Mouse (Mus musculus) thymus, postnatal 36 days (tissue): Measurements from ENCODE around the gene Bbip1.
"Not testable (repeated sequence)": the region's sequence is repeated elsewhere in the genome, so short reads cannot be mapped to it uniquely, and the experiment has no call there.

ENCODE experiments used
- DNase-seq, 2 experiments: peaks; one replicate each; pipeline ENCODE4 v3.0.0; 2022; ENCODE audit warnings: mixed read lengths in 2 of 2

Gene Bbip1

DNA sequence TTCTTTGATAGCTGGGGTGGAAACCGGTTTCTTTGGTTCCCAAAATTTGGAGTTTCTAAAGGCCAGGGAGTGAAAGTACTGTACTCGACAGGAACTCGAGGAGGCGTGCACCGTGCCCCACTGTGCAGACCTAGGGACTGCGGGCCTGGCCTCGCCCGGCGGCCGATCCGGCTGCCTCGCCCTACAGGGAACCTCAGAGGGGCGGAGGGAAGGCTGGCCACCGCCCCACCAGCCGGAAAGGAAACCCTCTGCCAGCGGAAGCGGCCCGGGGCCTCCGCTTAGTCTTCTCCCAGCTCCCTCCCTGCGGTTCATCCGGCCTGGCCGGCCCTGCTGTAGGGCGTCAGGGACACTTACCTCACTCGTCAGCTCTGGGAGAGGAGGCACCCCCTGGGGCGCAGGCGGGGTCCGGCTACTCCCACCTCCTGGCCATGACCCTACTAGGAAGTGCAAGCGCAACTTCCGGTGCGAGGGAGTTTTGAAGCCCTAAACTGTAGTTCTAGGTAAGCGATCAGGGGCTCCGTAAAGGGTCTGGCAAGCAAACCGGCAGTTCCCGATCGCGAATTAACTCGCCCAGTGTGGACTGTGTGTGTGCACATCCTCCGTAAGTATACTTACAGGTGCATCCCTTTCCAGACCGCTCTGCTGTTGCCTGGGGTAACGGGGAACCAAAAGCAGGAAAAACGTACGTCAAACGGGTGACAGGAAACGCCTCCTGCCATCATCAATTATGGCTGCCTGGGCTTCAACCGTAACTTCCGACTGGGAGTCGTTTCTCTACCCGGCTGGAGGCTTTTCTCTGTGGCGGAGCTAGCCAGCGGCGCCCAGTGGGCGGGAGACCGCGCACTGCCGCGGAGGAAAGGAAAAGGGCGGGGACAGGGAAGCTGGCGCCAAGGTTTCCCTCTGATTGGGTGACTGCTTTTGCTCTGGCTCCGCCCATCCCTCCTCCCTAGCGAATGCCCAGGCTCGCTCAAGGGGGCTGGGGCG, at the start of gene Bbip1, which contains the start of gene Shoc2:
Gene Bbip1 (minus strand): TSS at position 826 of the 984 bp plus-strand sequence.
Gene Shoc2 (plus strand): TSS at position 505 of the 984 bp plus-strand sequence.
- peak; percentile 98 to 100 for DNase-seq

DNA sequence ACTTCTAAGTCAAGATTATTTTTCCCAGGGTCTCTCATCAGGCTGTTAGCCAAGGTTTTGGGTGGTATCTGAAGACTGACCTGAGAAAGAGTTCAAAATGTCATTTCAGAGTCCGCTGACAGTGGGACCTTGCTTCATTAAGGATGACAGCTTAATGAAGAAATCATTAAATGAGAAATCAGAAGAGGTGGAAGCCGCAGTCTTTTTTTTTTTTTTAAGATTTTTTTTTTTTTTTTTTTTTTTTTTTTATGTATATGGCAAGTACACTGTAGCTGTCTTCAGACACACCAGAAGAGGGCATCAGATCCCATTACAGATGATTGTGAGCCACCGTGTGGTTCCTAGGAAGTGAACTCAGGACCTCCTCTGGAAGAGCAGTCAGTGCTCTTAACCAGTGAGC, 49.4 kb upstream of the Bbip1 start:
- DNase-seq, result no peak

DNA sequence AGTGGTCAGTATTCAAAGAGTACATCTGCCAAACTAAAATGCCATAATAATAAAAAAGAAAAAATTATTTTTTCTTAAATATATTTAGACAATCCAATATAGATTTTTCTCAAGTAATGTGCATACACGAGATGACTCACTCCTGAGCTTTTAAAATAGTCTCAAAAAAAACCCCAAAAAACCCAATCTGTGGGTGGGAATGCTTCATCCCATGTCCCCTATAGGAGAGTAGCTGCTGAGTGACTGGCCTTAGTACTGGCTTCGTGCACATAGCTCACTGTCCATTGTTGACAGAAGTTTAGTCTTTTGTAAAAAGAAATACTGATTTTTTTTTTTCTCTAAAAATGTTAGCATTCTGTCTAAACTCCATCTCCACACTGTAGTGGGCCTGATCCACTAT, 46.1 kb upstream of the Bbip1 start:
- DNase-seq, result no peak

DNA sequence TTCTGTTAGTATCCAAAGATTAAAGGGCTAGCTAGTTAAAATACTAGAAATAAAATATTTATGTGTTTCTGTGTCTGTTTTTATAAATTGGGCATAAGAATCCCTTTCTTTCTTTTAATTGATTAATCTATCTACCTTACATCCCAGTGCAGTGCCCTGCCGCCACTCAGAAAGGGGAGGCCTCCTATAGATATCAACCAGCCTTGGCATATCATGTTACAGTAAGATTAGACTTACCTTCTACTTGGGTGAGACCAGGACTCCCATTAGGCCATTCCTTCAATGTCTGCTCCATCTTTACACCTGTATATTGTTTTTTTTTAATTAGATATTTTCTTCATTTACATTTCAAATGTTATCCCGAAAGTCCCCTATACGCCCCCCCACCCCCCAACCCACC, 40.2 kb upstream of the Bbip1 start:
- DNase-seq, result no peak

DNA sequence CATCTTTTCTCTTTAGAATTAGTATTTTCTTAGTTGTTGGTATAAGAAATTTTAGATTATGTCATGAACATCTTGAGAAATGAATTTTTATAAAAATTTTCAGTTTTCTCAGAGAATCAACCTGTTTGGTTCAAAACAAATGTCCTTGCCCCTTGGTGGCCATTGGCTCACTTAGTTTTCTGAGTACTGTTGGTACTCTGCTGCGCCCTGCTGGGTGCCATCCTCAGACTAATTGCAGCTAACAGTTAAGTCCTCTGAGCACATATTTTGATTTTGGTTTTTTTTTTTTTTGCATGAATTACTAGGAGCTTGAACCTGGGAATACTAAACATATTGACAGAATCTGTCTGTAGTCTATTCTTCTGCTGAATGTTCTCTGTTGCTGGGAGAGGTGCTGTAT, 38.9 kb upstream of the Bbip1 start:
- DNase-seq, result peak; percentile 9 to 13

DNA sequence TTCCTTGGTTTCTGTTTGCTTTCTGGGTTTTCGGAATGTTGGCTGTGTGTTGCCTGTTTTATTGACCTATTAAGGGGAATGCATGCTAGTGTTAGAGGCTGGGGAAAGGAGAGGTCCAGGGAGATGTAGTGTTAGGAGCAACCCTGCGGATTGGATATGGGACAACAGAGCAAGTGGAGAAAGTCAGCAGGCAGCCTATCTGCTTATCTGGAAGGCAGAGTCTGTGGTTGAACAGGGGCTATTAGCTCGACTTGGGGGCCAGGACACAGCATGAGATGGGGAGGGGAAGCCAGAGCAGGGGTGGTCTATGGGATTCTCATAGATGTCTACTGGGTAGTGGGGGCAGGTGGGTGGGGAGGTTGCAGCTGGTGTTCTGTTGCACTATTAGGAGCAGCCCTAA, 37.6 kb upstream of the Bbip1 start:
- DNase-seq, result no peak

DNA sequence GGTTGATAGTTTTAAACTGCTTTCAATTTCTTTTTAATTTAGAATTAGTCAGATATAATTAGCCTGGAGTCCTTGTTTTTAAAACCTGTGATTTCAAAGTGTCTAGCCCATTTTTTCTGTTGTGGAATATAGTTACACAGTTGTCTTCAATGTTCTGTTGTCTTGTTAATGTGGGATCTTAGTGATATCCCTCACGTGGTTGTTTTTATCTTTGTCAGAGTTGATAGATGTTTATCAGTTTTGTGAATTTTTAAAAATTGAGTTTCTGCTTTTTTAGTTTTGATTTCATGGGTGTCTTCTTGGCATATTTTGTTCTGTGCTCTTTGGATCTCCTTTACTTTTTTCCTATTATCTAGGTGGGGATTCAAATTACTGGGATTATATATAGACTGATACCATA, 29.2 kb upstream of the Bbip1 start:
- DNase-seq, result no peak

DNA sequence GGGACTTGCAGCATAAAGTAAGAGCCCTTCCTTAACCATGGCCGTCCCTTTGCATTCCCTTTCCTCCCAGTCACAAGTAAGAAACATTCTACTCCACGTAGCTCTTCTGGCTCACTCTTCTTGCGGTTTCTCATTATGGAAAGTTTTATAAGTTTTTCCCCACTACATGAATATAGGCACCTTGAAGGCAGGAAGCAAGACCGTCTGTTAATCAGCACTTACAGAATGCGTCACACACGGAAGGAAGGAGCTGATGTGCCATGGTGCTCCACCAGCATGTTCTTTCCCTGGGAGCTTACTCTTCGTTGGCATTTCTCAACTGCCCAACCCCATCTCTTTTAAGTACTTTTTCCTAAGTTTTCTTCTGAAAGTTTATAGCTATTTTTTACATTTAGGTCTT, 27.5 kb upstream of the Bbip1 start:
- no peak for DNase-seq

DNA sequence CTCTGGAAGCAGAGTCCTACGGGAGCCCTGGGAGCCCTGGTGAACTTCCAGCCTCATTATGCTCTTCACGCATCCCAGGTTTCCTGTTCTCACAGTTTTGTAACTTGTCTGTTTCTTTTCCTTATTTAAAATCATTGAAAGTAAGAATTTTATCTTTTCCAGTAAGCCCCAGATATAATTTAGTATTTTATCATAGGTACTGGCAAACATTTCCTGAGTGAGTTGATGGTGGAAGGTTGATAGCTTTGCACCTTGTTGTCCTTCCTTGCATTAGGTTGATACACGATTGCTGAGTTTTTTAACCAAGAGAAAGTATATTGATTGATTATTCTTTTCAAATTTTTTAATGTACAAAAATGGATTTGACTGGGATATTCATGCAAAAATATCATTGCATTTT, 24.8 kb upstream of the Bbip1 start:
- no peak for DNase-seq

DNA sequence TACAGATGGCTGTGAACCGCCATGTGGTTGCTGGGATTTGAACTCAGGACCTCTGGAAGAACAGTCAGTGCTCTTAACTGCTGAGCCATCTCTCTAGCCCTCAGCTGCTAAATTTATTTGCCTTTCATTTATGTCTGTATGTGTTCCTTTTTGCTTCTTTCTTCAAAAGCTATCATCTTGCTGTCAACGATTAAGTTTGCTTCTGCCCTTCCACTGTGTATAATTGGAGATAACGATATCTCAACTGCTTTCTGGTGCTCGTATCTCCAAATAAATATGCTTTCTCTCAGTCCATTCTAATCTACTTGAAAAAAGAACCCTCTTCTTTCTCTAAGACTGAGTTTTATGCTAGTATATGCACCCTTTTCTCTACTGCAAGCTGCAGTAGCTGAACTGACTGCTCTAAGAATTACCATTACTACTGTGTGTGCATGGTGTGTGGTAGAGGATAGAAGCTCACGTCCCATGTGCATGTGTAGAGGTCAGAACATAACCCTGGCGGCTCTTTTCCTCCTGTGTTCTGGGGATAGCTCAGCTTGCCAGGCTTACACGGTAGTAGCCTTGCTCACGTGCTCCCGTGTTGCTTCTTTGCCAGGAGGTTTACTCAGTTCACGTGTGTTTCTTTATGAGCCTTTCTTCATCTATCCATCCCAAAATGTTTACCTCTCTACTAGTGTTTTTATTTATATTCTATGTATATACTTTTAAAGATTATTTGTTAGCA, 20.6 kb upstream of the Bbip1 start:
- DNase-seq, result no peak

DNA sequence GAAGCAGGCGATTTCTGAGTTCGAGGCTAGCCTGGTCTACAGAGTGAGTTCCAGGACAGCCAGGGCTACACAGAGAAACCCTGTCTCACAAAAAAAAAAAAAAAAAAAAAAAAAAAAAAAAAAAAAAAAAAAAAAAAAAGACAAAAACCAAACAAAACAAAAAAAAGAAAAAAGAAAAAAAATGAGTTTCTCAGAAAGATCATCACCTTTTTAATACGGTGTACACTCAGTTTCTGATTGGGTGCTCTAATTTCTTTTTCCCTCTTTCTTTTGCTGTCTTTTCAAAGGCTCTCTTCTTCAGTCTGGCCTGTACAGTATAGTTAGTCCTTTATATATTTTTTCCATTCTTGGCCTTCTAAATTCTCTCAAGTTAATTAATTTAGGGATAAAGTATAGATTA, 19.9 kb upstream of the Bbip1 start:
- DNase-seq, result not testable (repeated sequence)

DNA sequence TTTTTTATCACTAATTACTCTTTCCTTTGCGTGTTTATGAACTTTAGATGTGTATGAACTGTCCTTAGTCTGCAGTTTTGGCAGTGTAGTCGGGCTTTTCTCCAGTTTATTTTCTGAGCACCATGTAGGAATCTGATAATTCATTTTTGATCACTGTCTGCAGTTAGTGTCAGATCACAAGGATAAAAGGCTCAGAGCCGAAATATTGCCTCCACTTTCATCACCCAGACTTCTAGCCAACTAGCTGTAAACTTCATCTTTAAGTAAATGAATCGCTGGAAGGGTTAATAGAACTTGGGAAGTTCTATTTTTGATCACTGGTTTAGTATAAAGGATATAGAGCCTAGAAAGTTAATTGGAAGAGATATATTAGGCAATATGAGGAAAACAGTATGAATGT, 18.1 kb upstream of the Bbip1 start:
- no peak for DNase-seq

DNA sequence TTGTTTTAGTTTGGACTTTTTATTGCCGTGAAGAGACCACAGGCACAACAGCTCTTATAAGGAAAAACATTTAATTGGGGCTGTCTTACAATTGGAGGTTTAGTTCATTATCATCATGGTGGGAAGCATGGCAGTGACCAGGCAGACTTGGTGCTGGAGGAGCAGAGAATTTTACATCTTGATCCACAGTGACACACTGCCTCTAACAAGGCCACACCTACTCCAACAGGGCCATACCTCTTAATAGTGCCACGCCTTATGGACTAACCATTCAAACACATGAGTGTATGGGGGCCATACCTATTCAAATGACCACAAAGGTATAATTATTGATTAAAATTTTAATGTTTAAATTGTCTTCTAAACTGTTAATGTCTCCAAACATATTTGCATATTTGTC, 13.1 kb upstream of the Bbip1 start:
- no peak for DNase-seq

DNA sequence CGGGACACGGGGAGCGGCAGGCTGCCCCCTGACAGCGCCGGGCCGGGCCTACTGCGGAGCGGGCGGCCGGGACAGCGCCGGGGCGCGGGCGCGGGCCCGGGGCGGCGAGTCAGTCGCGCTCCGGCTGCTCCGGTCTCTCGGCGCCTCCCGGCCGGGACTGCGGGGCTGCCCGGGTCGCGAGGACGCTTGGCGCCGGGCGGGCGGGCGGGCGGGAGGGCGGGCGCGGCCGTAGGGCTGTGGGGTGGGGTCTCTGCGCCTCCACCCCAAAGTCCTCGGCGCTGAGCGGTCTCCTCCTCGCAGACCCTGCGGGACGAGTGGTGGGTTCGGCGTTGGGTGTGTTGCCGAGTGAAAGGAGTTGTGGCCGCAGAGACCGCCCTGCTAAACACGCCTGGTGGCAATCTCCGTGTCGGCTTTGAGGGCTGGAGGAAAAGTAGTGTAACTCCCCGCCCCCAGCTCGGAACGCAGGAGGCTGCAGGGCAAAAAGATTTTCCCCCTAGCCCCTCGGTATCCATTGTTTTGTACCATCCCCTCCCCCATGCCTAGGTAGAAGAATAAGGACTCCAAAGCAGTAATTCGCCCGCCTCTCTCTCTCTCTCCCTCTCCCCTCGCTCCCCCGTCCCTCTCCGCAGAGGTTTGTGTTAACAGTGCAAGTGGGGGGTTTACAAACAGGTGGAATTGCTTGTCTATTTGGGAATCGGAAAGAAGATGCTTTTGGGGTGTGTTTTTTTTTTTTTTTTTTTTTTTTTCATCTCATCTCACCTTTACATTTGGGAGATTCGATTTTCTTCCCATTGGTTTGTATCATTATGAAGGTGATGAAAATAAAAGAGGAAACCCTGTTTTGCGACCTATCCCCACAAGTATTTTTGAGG, 980 bp upstream of the Bbip1 start:
- peak; percentile 48 to 68 for DNase-seq

DNA sequence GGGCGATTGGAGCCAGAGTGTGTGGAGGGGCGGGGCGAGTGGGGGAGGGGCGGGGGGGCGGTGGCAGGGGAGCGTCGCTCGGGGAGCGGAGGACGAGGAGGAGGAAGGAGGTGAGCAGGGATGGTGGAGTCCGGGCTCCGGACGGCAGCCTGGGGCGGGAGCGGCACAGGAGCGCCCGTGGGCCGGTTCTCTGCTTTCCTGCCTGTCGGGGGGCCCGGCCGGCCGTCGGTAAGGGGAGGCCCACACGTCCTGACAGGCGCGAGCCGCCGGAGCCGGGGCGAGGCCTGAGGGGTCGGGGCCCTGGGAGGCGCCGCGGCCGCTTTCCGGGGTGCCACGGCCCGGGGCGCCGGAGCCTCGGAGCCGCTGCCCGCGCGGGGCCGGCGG, 351 bp upstream of the Bbip1 start:
- no peak for DNase-seq

DNA sequence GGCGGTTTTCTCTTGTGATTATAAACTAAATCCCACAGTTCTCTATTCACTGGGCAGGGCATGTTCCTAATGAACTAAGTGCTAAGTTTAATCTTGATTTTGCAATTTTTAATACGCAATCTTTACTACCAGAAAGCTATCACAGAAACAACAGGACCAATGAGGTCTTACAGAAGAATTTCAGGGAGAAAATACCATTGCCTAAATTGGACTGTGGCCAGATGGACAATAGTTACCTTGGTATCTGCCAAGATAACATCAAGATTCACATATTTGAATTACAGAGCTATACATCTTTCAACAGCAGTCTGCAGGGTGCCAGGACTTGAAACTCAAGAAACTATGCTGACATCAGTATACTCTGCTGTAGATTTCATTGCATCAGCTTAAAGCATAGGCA, 2.1 kb downstream of the Bbip1 start:
- DNase-seq, result no peak

DNA sequence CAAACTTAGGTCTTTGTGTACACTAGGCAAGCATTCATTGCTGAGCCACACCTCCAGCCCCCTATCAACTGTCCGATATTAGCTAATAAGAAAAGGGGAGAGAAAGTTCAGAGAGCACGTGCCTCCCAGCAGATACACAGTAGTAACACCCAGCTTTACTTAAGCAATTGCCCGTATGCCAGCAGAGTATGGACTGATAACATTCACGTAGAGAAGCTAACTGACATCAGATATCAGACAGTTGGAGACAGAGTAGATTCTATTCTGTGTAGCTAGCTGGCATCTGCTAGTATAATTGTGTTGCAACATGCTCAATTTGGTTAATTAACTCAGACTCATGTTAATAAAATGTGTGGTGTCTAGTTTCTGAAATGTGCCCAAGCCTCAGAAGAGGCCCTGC, 3.3 kb downstream of the Bbip1 start:
- DNase-seq, result no peak

DNA sequence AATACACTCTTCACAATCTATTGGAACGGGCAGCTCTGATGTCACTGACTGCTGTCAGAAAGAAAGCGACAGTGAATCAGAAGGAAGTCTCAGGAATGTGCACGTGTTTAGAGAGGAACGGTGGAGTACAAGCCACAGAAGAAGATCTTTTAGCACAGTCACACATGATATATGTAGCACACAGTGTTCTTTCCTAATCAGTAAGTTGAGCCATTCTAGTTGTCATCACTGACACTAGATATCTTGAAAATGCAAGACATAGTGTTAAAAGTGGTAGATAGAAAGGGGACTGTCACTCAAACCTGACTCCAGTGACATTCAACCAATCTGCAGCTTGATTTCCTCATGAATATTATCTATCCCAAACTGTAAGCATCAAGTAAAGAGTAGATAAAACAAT, 5.0 kb downstream of the Bbip1 start:
- no peak for DNase-seq

DNA sequence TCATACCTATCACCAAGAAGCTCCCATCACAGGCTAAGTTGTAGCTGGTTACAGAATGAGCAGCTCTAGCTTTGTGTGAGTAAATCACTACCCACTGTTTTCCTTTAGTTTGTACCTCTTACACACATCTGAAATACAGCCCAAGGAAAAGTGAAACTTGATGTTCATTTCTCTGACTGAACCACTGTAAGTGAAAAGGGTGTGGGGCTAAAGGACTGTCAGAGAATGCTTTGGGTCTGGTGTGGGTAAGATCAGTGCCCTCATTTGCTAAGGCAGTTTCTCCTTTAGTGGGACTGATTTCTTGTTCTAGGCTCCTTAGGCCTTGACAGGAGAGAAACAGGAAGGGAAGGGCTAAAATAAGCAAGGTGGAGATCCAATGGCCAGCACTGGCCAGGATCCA, 10.4 kb downstream of the Bbip1 start:
- DNase-seq, result no peak

DNA sequence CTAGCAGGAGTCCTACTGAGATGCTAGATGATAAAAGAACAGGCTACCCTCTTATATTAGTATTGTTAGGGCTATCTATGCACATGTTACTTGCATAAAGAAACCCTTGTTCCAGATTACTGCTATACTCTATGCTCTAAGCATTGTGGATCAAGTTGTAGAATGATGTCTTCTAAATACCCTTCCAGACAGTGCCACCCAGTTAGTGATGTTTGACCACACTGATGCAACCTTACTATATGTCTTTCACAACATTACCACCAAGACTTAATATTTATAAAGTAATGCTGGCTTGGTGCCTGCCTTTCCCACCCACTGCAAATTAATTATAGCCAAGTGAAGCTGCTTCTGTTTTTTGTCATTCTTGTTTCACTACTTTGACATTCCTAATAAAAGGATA, 11.4 kb downstream of the Bbip1 start:
- DNase-seq, result no peak

DNA sequence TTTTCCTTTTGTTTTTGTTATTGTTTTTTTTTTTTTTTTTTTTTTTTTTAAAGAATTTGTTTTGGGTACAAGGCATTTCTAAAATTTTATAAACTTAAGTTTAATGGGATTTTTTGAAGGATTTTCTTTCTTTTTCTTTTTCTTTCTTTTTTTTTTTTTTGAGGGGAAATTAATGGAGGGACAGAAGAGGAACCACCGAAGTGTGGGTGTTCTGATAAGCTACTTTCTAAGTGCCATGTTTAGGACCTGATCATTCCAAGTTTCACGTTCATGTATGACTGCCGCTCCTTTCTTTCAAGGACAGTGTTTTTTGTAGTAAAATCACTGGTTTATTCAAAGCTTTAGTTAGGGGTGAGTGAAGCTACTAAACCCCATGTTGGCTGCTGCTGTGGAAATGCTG, 15.2 kb downstream of the Bbip1 start:
- DNase-seq, result no peak

DNA sequence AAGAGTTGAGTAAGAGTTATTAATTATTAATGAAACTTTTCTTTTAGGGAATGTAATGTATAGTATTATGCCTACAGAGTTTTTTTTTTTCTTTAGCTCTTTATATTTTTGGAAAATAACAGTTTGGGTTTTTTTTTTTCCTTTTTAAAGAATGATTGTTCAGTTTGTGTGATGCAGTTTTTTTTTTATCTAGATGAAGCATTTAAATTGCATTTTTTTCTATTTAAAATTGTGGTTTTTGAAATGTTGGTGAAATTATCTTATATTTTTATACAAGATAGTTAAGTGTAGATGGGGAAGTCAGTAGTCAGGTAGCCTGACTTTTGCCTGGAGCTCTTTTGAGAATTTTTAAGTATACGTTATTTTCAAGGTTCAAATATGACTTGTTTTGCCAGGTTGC, 17.7 kb downstream of the Bbip1 start:
- DNase-seq, result no peak

DNA sequence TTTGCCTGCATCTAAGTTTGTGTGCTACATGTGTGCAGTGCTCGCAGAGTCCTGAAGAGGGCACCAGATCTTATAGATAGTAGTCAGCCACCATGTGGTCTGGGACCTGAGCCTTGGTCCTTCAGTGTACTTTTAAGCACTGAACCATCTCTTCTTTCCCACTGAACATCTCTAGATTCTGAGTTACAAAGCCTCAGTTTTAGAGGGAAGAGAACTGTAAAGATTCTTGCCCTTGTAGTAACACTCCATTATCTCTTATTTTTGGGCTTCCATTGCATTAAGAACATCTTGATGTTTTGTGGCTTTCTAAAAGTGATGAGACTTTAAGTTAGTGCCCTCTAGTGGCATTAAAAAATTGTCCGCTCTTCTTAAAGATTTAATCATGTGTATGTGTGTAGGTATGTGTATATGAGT, 19.1 kb downstream of the Bbip1 start:
- peak; percentile 40 to 50 for DNase-seq
